Mouse (Mus musculus) embryonic facial prominence, embryonic 14.5 days (tissue): ENCODE measurements at regions not wholly inside any gene's neighbourhood (a gene's known extent, or its start where the extent isn't known, plus 50 kb on each side); places are given as distances from the start of the nearest gene placed in this dataset.

ENCODE experiments used
- ATAC-seq: fragments of 200-750 bp; cut with Nextera tagmentation; 2 replicates; pipeline ENCODE4 v1.8.0; 2017; ENCODE audit warnings: low read depth, moderate number of reproducible peaks, moderate TSS enrichment
- DNase-seq: peaks from one replicate; pipeline ENCODE4 v3.0.0-alpha.2; 2015; ENCODE audit warnings: low spot score
- H3K27ac ChIP-seq: fragments of 300-500 bp; sonication (generic); replicated peaks from 2 replicates; pipeline ENCODE4 v1.5.1; 2014; ENCODE audit warnings: low read depth, mild to moderate bottlenecking, low read length, moderate library complexity
- H3K27me3 ChIP-seq: fragments of 300-500 bp; sonication (generic); replicated peaks from 2 replicates; pipeline ENCODE4 v1.6.1; 2014; ENCODE audit warnings: low read length; ENCODE audit not compliant: control insufficient read depth, insufficient read depth
- H3K36me3 ChIP-seq: fragments of 300-500 bp; sonication (generic); 2 replicates; pipeline ENCODE4 v1.6.1; 2014; ENCODE audit warnings: low read length, mixed read lengths; ENCODE audit not compliant: control insufficient read depth, insufficient read depth
- H3K4me1 ChIP-seq: fragments of 300-500 bp; sonication (generic); 2 replicates; pipeline ENCODE4 v1.6.1; 2014; ENCODE audit warnings: antibody characterized with exemption, low read length; ENCODE audit not compliant: control insufficient read depth, insufficient read depth
- H3K4me2 ChIP-seq: fragments of 300-500 bp; sonication (generic); 2 replicates; pipeline ENCODE4 v1.6.1; 2014; ENCODE audit warnings: low read depth, mild to moderate bottlenecking, low read length, moderate library complexity, mixed read lengths
- H3K4me3 ChIP-seq: fragments of 300-500 bp; sonication (generic); 2 replicates; pipeline ENCODE4 v1.5.1; 2014; ENCODE audit warnings: low read depth, mild to moderate bottlenecking, low read length
- H3K9ac ChIP-seq: fragments of 300-500 bp; sonication (generic); 2 replicates; pipeline ENCODE4 v1.6.1; 2014; ENCODE audit warnings: low read depth, mild to moderate bottlenecking, low read length, moderate library complexity, mixed read lengths
- H3K9me3 ChIP-seq: fragments of 300-500 bp; sonication (generic); 2 replicates; pipeline ENCODE4 v1.6.1; 2016; ENCODE audit warnings: low read length; ENCODE audit not compliant: control insufficient read depth
- WGBS: fragments of 180-500 bp; shearing (Covaris S2); extraction: QIAGEN DNeasy Blood & Tissue Kit; methylation state at CpG from one replicate; pipeline ENCODE4 v1.1.7; 2014; 5-methylcytosine and 5-hydroxymethylcytosine counted together

GRCm38 (mm10) chr10:68967976-68968968 lies 183.0 kb upstream of the Rhobtb1 start:
- H3K9ac ChIP-seq = no peak overlapping the region
- 68% methylated on average over 15 of the region's 15 CpGs for WGBS
- no peaks in the 10 kb centered on the region for H3K27me3 ChIP-seq
- no peaks in the 10 kb centered on the region for H3K4me1 ChIP-seq
- H3K9me3 ChIP-seq = 0 out of 2 replicates have a peak, but pooled peaks cover 3% of the 10 kb centered on the region
- ATAC-seq = no peak
- no peak overlapping the region for H3K4me2 ChIP-seq
- H3K36me3 ChIP-seq = no peaks in the 10 kb centered on the region
- no peak overlapping the region for H3K4me3 ChIP-seq
- H3K27ac ChIP-seq = no peak overlapping the region
- no peak for DNase-seq

- Histone ChIP-seq H3K9ac (no peak overlapping the region), H3K9me3 (0 out of 2 replicates have a peak, but pooled peaks cover 3% of the 10 kb centered on the region), H3K27me3 (no peaks in the 10 kb centered on the region), H3K4me1 (no peaks in the 10 kb centered on the region), H3K27ac (no peak overlapping the region), H3K4me3 (no peak overlapping the region), H3K36me3 (no peaks in the 10 kb centered on the region), H3K4me2 (no peak overlapping the region)
- no peak for ATAC-seq
- peak; percentile 55 for DNase-seq
- WGBS = 70% methylated on average over 2 of the region's 2 CpGs
These were observed 180.7 kb upstream of the Rhobtb1 start for GRCm38 (mm10) chr10:68970521-68970920.

- no peak for DNase-seq
- Histone ChIP-seq H3K27me3 (no peaks in the 10 kb centered on the region), H3K4me2 (no peak overlapping the region), H3K4me3 (no peak overlapping the region), H3K9me3 (0 out of 2 replicates have a peak, but pooled peaks cover 4% of the 10 kb centered on the region), H3K4me1 (0 out of 2 replicates have a peak, but pooled peaks cover 5% of the 10 kb centered on the region), H3K36me3 (no peaks in the 10 kb centered on the region), H3K27ac (no peak overlapping the region), H3K9ac (no peak overlapping the region)
- no peak for ATAC-seq
- WGBS = 67% methylated on average over 7 of the region's 7 CpGs
These were observed 176.5 kb upstream of the Rhobtb1 start for GRCm38 (mm10) chr10:68974771-68975170.

GRCm38 (mm10) chr10:68976443-68977025 lies 174.7 kb upstream of the Rhobtb1 start:
- Histone ChIP-seq H3K9me3 (0 out of 2 replicates have a peak, but pooled peaks cover 4% of the 10 kb centered on the region), H3K4me1 (0 out of 2 replicates have a peak, but pooled peaks cover 5% of the 10 kb centered on the region), H3K27me3 (no peaks in the 10 kb centered on the region), H3K4me3 (no peak overlapping the region), H3K4me2 (no peak overlapping the region), H3K36me3 (no peaks in the 10 kb centered on the region), H3K27ac (0 out of 2 replicates have a peak overlapping the region, but pooled peaks have one; percentile 44), H3K9ac (no peak overlapping the region)
- 54% methylated on average over 10 of the region's 10 CpGs for WGBS
- DNase-seq (peak; percentile 90), ATAC-seq (peak; percentile 68; the same call in 1 of the 2 replicates)

GRCm38 (mm10) chr10:68978115-68978514 lies 173.1 kb upstream of the Rhobtb1 start:
- Histone ChIP-seq H3K9me3 (0 out of 2 replicates have a peak, but pooled peaks cover 4% of the 10 kb centered on the region), H3K27me3 (no peaks in the 10 kb centered on the region), H3K36me3 (no peaks in the 10 kb centered on the region), H3K27ac (no peak overlapping the region), H3K4me2 (no peak overlapping the region), H3K4me1 (0 out of 2 replicates have a peak, but pooled peaks cover 5% of the 10 kb centered on the region), H3K4me3 (no peak overlapping the region), H3K9ac (no peak overlapping the region)
- WGBS = 61% methylated on average over 4 of the region's 4 CpGs
- DNase-seq = no peak
- no peak for ATAC-seq

GRCm38 (mm10) chr10:68979949-68980348 lies 171.3 kb upstream of the Rhobtb1 start:
- DNase-seq = no peak
- Histone ChIP-seq H3K9ac (no peak overlapping the region), H3K27ac (no peak overlapping the region), H3K36me3 (no peaks in the 10 kb centered on the region), H3K4me3 (no peak overlapping the region), H3K9me3 (0 out of 2 replicates have a peak, but pooled peaks cover 4% of the 10 kb centered on the region), H3K27me3 (no peaks in the 10 kb centered on the region), H3K4me1 (0 out of 2 replicates have a peak, but pooled peaks cover 5% of the 10 kb centered on the region), H3K4me2 (no peak overlapping the region)
- WGBS = 73% methylated on average over 7 of the region's 7 CpGs
- no peak for ATAC-seq

DNA sequence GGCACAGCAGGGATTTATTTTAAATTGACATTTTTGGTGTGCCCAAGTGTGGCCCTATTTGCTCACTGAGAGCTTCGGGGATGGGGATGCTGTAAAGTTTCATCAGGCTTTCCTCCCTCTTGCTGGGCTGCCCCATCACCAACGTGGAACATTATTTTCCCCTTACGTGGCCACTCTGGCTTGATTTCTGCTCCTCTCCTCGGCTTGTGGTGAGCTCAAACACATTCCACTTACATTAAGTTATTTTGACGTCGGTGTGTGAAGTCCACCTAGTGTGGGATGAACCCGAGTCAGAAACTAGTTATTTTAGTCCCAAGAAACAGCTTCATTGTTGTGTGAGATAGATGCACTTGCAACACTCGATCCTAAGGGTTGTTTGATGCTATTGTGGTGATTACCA lies 168.9 kb upstream of the Rhobtb1 start:
- DNase-seq = no peak
- no peaks in the 10 kb centered on the region for H3K9me3 ChIP-seq
- H3K36me3 ChIP-seq = no peaks in the 10 kb centered on the region
- H3K4me2 ChIP-seq = no peak overlapping the region
- WGBS = 85% methylated on average over 8 of the region's 8 CpGs
- H3K4me1 ChIP-seq = peaks cover under 1% of the 10 kb centered on the region
- H3K4me3 ChIP-seq = no peak overlapping the region
- no peaks in the 10 kb centered on the region for H3K27me3 ChIP-seq
- H3K9ac ChIP-seq = no peak overlapping the region
- no peak for ATAC-seq
- H3K27ac ChIP-seq = no peak overlapping the region

DNA sequence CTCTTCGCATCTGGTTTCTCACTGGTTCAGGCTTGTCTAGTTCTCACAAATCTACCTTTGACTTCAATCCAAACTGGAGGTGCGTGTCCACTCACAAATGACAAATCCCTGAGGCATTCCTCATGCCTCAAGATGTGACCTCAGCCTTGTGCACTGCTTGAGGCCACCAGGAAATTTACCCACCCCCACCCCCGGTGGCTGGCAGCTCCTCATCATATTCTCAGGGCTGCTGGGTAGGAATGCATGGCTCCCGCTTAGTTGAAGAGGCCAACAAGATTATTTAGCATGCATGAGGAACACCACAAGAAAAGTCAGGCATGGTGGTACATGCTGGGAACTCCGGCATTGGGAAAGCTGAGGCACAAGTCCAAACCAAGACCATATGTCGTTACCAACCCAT lies 160.7 kb upstream of the Rhobtb1 start:
- DNase-seq = no peak
- Histone ChIP-seq H3K4me1 (peaks cover 25% of the 10 kb centered on the region), H3K27ac (no peak overlapping the region), H3K27me3 (no peaks in the 10 kb centered on the region), H3K4me2 (no peak overlapping the region), H3K9ac (no peak overlapping the region), H3K4me3 (no peak overlapping the region), H3K36me3 (no peaks in the 10 kb centered on the region), H3K9me3 (no peaks in the 10 kb centered on the region)
- 73% methylated on average over 6 of the region's 6 CpGs for WGBS
- ATAC-seq = no peak
